Mouse (Mus musculus) olfactory bulb, adult 2 months (tissue): ENCODE results near the gene Tars2.
"Not testable (repeated sequence)": the region's sequence is repeated elsewhere in the genome, so short reads cannot be mapped to it uniquely, and the experiment has no call there.

ENCODE experiments used
- CTCF ChIP-seq: fragments of 200-500 bp; IDR thresholded peaks from 2 replicates; pipeline ENCODE4 v1.5.1; 2012; ENCODE audit warnings: low read depth, mild to moderate bottlenecking, low read length, moderate library complexity; ENCODE audit not compliant: insufficient read depth
- POLR2A ChIP-seq: fragments of 200-500 bp; IDR thresholded peaks from 2 replicates; pipeline ENCODE4 v1.6.1; 2012; ENCODE audit warnings: mild to moderate bottlenecking, low read depth, low read length, moderate library complexity; ENCODE audit not compliant: insufficient read depth

GRCm38 (mm10) chr3:95690552-95690951, 69.5 kb downstream of the Tars2 start:
- not testable (repeated sequence) for TF ChIP-seq POLR2A, CTCF
